Mouse (Mus musculus): ENCODE measurements around the gene Zbtb38. TPM values are rescaled to one million over a fixed set of nuclear protein-coding genes. Genes with fewer than 3 reads are reported as not detected.

Gene Zbtb38
- polyA plus RNA-seq (2014; fragmentation: Illumina TruSeq; extraction: RNeasy Lipid Tissue Mini Kit (QIAGEN cat#74804); ENCODE audit: low read depth, low replicate concordance): 28.7 TPM

GRCm38 (mm10) chr9:96752603-96753114 is at the start of gene Zbtb38:
Zbtb38 (minus strand) TSS chr9:96752831.

Other genes starting within 250 kb of the Zbtb38 start
- gene Gm28729, start 227.6 kb downstream of the Zbtb38 start, polyA plus RNA-seq (2014; fragmentation: Illumina TruSeq; extraction: RNeasy Lipid Tissue Mini Kit (QIAGEN cat#74804); ENCODE audit: low read depth, low replicate concordance): not detected
- gene Rasa2, start 121.2 kb downstream of the Zbtb38 start, polyA plus RNA-seq (2014; fragmentation: Illumina TruSeq; extraction: RNeasy Lipid Tissue Mini Kit (QIAGEN cat#74804); ENCODE audit: low read depth, low replicate concordance): 71.8 TPM
- gene Pxylp1, start 139.8 kb upstream of the Zbtb38 start, polyA plus RNA-seq (2014; fragmentation: Illumina TruSeq; extraction: RNeasy Lipid Tissue Mini Kit (QIAGEN cat#74804); ENCODE audit: low read depth, low replicate concordance): 37.2 TPM